Mouse (Mus musculus): Measurements from ENCODE around the gene Fbxl20.

Gene Fbxl20

DNA sequence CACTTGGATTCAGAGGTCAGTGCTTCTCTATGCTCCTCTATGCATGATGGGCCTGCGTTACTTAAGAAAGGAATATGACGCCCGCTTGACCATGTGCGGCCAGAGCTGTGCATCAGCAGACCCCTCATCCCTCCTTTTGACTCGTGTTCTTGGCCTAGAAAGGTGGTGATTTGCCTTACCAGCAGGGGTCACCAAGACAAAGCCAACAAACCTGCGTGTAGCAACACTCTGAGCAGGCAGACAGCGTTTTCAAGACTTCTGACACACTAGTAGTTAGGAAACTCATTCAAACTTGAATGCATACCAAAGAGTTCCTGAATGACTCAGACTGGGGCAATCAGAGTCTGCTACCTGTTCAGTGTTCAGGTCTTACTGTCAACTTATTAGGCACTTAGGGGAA is 63.6 kb downstream of the Fbxl20 start:
- DNase-seq, result no peak

DNA sequence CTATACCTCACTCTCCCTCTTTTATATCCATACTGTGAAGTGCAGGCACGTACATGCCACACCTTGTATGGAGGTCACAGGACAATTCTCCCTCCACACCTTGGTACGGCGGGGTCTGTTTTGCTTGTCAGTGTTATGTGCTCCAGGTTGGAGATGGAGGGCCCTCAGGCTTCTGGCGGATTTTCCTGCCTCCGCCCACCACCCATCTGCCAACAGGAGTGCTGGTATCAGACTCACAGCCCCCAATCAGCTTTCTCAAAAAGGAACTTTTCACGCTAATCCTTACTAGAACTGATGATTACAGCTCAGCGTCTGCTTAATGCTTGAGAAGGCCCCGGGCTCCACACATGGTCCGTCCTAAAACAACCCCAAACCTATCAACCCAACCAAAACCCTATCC is 64.1 kb downstream of the Fbxl20 start:
- peak; percentile 44 for DNase-seq

DNA sequence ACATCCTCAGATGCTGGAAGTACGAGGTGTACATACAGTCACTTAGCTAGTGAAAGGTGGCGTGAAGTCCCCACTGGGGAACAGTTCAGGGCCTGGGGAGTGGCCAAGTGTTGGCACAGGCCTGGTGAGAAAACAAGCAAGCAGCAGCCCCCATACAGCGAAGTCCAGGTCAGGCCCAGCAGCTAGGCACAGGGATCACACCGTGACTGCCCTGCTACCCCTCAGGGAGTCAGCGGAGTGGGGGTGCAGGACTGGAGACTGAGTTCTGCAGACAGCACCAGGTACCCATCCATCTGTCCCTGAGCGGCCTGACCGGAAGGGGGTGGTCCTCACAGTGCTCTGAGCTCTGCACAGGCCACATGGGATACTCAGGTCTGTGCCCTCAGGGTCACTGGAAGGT is 67.5 kb downstream of the Fbxl20 start:
- no peak for DNase-seq

DNA sequence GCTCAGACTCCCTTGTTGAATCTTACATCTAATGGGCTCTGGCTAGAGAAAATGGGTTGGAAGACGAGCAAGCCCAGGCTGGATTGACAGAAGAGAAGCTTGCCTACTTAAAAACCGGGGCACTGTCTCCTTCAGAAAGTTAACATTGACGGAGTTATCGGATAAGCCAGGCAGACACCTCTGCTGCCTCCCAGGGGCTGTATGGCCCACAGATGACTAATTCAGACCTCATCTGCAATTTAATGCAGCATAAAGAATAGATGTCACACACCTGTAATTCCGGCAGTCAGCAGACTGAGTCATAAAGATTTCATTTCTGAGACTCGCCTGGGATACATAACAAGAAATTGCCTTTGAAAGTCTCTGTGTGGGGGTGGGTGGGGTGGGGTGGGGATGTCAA is 69.8 kb downstream of the Fbxl20 start:
- no peak for DNase-seq

DNA sequence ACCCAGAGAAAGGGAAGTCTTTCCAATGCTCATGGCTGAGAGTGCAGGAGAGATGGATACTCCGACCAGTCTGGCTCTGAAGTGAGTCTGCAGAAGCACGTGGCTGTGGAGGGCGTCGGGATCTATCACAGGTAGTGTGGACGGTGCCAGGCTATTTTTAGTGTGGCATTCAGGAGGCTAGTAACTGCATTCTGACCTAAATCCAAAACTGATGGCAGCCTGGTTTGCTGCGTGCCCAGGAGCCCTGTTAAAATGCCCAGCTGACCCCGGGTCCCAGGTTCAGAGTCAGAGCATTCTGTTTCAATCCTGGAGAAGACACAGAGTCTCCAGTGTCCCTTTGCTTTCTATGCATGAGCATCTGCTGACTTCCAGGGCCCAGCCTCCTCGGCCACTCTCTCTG is 73.1 kb downstream of the Fbxl20 start:
- no peak for DNase-seq

DNA sequence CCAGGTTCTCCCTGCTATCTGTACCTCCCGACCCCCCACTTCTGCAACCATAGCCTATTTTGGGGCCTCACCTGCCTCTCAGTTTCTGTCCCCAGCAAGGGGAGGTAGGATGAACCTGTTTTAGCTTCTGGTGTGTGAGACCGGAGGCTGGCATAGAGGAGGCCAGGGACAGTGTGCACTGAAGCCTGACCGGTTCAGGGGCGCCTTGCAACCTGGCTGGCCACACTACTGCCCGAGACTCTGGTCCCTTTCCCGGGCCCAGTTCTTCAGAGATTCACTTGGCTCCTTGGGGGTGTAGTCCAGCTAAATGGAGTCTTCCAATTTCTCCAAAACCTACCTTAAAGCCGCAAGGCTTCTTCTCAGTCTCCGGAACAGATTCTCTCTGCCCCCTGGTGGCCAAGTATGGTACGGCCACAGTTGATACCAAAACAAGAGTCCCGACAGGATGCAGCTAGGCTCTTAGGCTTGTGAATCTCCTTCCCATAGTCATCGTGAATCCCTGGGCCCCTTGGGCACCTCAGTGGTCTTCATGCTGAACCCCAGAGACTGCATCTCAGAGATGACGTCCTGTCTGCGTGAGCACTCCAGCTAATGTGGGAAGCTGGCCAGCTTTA is 74.9 kb downstream of the Fbxl20 start:
- peak; percentile 90 for DNase-seq

DNA sequence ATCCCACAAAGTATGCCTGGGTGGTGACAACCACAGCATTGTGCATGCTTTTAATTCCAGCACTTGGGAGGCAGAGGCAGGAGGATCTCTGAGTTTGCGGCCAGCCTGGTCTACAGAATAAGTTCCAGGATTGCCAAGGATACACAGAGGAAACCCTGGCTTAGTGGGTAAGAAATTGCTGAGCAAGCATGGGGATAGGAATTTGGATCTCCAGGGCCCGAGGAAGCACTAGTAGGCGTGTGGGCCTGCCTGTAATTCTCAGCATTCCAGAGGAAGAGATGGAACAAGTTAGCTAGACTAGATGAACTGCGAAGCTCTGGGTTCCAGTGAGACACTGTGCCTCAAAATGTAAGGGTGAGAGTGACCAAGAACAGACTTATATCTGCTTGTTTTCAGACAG is 76.8 kb downstream of the Fbxl20 start:
- DNase-seq, result no peak

DNA sequence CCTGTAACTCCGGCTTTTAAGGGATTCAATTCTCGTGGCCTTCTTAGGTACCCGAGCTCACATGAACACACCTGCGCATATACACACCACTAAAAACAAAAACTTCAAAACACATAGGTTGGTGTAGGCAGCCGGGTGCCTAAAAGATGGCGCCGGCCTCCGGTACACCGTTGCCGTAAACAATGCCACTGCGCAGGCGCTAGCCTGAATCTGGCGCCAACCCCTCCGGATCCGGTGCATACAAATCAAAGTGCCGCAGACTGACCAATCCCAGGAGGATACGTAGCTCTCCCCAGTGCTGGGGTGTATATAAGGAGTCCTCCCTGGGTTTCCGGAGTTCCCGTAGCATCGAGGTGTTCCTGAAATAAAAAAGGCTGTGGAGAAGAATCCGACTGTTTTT is 82.9 kb downstream of the Fbxl20 start:
- no peak for DNase-seq

DNA sequence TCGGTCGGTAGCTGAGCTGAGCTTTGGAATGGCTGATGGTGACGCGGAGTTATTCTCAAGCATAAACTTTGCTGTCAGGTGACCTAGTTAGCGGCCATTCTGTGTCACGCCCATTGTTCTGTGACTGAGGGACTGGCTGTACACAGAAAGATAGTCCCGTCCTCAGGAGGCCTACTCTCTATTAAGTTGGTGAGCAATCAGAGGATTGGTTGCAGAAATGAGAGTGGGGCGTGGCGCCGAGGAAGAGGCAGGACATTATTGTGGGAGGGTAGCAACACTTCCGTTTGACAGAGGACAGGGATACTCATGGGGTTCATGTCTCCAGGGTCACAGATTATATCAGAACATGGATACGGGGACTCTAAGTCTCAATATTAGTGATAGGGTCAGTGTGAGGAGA is 84.0 kb downstream of the Fbxl20 start:
- no peak for DNase-seq

DNA sequence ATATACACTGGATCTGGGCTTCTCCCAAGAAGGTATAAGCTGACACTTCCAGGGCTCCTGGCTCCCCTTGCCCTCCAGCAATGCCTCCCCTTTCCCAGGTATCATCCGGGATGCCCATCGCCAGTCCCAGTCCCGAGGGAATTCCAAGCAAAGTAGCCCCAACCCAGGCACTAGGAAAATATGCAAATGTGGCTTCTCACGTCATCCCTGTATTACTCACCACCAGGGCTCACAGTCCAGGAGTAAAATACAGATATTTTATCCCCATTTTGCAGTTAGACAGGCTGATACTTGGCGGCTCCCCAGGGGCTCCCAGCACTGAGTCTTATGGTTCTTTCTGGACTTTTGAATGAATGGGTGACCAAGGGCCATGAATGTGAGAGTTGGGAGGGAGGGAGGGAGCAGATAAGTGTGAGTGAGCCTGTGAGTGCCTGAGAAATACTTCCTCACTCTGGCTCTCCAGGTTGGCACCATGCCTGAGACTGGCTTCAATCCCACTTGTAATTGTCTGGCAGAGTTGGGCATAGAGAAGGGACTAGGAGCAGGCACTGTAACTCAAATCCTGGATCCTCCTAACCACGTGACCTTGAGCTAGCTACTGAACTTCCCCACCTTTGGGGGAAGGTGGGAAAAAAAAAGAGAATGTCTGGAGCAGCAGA is 88.2 kb downstream of the Fbxl20 start:
- DNase-seq, result peak; percentile 62

DNA sequence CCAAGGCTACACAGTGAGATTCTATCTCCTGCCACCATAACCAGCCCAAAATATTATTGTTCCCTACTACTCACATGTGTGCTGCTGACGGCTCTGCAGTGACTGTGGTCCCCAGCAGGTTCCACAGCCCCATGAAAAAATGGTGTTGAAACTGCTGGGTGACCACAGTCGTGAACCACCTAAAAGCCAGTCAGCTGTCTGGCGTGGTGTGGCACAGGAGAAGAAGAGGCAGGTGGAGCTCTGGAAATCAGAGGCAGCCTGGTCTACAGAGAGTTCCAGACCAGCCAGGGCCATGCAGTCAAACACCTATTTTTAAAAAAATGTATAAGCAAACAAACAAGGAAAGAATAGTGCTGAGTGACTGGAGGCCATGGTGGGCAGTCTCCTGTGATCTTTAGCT is 88.8 kb downstream of the Fbxl20 start:
- DNase-seq, result no peak

DNA sequence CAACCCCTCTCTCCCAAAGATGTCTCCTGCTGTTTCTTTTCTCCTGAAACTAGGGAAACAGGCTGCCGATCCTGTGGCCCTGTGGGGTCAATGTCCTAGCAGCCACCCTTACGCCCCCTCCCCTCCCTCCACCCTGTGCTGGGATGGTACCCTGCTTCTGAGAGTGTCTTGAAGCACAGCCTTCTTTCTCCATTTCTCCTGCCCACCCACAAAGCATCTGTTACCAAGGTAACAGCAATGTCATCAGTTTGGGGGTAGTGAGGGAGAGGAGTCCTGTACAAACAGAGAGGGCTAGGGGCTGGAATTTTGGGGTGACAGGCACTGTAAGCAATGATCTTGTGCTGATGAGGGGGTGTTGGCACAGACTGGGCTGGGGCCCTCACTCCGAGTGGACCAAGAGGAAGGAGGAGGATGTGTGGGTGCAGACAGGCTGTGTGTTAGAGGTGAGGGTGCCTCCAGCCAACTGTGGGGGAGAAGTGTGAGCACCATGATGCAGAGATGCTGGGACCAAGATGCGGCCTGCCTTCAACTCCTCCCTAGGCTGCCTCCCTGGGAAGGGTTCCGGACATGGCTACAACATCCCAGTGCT is 90.0 kb downstream of the Fbxl20 start:
- DNase-seq, result peak; percentile 74

DNA sequence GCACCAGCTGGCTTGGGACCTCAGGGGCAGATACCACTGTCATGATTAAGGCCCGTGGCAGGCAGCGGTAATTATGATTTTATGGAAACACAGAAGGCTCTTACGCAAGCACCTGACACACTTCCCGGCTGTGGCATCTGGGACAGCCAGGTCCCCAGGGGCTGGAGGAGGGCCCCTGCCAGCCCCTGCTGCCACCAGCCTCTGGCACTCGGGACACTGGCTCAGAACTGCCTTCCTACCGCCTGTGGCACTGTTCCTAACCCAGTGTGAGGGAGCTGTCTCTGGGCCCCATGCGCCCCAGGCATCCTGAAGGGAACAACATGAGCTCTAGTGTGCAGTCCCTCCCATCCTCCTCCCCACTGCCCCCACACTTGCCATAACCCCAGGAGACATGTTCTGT is 90.5 kb downstream of the Fbxl20 start:
- peak; percentile 65 for DNase-seq

DNA sequence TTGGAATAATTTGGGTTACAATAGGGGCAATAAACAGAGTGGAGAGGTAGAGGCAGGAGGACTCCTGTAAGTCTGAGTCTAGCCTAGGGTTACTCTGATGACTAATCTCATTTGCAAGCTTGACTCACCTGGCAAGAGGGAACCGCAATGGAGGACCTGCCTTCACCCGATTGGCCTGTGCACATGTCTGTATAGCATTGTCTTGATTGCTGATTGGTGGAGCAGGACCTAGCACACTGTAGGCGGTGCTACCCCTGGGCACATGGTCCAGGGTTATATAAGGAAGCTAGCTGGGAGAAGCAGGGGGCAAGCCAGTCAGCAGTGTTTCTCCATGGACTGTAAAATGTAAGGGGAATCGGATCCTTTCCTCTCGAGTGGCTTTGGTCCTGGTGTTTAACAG is 92.2 kb downstream of the Fbxl20 start:
- DNase-seq, result no peak

DNA sequence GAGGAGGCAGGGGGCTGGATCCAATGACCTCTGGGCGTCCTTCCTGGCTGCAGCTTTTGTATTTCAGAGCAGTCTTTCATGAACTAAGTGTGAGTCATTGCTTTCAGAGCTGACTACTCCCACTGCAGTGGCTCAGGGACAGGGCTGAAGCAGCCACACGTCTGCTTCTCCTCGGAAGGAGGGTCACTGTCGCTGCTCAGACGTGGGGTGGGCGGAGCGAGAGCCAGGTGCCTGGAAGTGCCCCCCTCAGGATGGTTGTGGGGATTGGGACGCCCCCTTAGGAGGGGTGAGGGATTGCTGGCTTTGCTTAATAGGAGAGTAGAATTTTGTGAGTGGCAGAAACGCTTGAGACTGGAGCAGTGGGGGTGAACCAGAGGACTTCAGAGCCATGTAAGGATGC is 92.7 kb downstream of the Fbxl20 start:
- peak; percentile 65 for DNase-seq

DNA sequence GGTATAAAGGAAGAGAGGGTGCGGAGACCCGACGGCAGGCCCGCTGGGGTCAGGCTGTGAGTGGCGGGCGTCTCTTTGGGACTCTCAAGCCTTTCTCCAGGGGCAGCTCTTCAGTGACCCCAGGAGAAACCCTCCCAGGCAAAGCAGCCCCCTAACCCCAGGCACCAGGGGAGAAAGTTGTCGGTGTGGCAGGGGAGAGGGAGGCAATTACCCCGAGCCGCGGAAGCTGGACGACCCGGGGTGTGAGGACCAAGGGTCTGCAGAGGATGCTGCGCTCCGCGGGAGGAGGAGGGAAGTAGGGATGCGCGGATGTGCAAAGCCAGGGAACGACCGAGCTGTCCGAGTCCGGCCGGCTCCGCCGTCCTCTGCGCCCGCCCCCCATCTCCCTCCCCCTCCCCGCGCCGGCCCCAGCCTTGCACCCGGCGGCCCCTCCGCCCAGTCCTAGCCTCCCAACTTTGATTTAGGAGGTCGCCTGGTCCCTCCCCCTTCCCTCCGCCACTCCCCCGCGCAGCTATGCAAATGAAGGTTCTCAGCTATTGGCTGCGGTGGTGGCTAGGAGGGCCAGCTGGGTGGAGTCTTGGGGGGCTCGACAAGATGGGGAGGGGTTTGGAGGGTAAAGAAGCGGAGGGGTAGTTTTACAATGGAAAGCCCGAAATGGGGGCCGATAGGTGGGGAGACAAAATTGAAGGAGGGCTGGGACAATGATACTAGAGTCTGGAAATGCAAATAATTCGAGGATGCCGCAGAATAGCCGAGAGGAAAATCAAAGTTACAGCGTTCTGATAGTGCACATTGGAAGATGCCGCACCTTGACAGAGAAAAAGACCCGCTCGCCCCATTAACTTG is 97.0 kb downstream of the Fbxl20 start, which contains the start of gene Stac2:
TSS of gene Stac2 (minus strand) at position 474 of the 846 bp plus-strand sequence.
- peak; percentile 82 for DNase-seq

DNA sequence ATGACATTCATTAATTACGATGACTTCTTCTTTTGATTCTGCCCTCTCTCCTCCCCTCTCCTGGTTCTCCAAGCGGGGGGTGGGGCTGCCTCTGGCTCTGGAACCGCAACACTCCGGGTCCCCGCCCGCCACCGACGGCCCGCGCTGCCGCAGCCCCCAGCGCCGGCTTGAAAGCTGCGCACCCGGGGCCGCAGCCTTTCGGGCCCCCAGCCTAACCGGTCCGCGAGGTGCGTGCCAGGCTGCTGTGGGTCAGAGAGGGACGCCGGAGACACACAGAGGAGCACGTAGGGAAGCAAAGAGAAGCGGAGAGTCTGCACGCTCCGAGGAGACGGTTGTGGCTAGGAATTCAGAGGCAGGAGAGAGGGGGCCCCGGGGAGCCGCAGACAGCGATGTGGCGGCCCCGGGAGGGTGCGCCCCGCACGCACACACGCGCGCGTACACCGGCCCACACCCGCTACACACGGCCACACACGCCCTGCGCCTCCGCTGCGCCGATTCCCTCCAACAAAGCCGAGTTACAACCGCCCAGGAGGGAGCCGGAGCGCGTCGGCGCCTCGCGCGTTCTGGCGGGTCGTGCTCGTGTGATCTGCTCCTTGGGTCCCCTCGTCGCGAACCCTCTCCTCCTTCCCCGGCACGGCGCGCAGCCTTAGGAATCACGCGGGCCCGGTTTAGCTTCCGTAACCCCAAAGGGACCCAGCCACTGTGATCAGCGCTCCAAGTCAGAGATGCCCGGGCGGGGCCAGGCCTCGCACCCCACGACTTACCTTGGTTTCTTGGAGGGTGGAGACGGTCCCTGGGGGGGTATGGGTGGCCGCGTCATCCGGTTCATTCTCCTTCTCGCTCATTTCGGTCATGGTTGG is 97.8 kb downstream of the Fbxl20 start:
- DNase-seq, result no peak

DNA sequence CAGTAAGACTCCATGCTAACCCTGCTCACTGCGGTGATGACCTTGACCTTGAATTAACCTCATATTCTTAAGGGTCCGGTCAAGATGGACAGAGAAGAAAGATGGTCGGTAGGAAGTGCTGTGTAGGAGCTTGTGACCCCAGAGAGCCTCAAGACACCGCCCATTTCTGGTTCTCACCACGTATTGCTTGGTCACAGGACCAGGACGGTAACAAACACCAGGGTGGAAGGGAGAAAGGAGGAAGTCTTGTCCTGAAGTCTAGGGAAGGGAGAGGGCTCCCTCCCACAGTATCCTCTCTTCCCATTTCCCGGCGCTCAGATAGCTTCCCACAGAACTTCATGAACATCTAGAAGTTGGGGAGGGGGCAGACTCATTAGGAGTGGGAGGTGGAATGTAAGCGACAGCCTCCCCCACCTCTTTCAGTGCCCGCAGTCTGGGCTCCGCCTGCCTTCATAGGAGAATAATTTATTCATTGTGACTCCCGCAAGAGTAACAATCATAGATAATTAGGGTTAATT is 98.5 kb downstream of the Fbxl20 start:
- no peak for DNase-seq

DNA sequence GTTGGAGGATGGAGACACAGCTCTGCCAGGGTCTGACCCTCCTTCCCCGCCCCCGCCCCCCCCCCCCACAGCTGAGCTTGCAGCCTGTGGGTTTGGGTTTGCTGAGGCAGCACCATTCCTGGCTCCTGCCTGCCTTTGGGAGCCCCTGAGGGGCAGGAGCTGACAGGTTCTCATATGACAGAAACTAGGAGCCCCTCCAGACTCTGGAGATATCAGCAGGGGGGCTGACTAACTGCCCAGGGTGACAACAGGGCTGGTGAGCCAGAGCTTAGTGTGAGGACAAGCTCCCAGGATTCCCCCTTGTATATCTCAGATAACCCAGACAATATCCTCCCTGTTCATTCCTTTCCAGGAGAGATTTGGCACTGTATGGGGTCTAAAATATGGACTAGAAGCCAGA is 99.3 kb downstream of the Fbxl20 start:
- DNase-seq, result no peak

DNA sequence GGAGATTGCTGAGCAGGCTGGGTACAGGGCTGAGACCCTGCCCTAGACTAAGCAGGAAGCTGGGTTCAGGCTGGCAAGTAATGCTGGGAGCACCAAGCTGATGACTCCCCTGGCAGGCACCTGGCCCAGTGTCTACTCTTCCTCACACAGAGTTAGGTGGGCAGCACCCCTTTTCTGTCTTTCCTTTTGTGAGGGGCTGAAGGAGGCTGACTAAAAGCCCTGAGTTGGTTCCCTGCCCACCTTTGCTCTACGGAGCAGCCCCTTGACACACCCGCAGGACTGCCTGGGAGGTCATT is 99.7 kb downstream of the Fbxl20 start:
- no peak for DNase-seq

DNA sequence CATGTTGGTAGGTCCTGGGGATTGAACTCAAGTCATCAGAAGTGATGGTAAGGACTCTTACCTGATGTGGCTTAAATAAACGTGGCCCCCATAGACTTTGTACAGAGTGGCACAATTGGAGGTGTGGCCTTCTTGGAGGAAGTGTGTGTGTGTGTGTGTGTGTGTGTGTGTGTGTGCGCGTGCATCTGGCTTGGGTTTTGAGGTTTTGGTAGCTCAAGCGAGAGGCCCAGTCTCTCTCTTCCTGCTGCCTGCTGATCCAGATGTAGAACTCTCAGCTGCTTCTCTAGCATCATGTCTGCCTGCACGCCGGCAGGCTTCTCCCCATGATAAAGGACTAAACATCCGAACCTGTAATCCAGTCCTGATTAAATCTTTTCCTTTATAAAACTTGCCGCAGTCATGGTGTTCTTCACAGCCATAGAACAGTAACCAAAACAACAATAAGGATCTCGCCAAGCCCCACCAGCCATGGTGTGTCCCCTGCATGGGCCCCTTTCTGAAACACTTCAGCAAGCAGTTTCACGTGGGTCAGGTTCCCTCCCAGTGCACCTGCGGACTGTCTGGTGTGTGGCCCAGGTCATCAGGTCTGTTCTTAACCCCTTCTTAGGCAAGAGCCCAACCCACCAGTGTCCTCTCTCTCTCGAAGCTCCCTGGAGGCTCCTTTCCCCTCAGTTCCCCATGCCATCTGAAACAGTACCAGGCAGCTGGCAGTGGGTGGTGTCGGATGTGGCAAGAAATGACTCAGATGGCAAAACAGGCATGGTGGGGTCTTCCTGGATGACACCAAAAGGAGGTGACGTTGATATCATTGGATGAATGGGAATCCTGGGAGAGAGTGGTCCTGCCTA is 100.3 kb downstream of the Fbxl20 start:
- peak; percentile 69 for DNase-seq

DNA sequence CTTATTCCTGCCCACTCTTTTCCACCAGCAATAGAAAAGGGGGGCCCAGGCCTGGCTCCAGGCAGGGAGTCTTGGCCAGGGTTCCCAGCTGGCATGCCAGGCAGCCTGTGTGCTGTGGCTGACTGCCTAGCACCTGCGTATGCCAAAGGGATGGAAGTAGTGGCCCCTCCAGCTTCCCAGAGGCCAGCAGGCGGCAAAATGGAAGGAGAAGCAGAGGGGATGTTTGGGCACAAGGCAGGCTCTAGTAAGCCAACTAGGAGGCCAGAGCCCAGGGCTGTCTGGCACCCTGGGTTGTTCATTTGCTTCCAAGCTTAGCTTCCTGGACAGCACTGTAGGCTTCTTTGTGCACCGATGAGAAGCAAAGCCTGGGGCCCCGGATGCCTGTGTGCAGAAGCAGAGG is 102.5 kb downstream of the Fbxl20 start:
- no peak for DNase-seq

All from right cerebral cortex, adult 18-20 months (tissue).